Mouse (Mus musculus) C2C12 (cell line): ENCODE data around the gene Arhgap17.

Experiments used
- CTCF ChIP-seq: IDR thresholded peaks from one replicate; pipeline ENCODE4 v1.5.1; 2011; ENCODE audit not compliant: control insufficient read depth, insufficient read depth, insufficient read length
- FOSL1 ChIP-seq: IDR thresholded peaks from one replicate; pipeline ENCODE4 v1.8.0; 2011; ENCODE audit warnings: mild to moderate bottlenecking, low read length; ENCODE audit not compliant: poor library complexity, insufficient read depth, severe bottlenecking
- MAX ChIP-seq: IDR thresholded peaks from one replicate; pipeline ENCODE4 v1.6.1; 2011; ENCODE audit warnings: mild to moderate bottlenecking, control low read depth

- TF ChIP-seq CTCF: no peak
- no peak for TF ChIP-seq MAX
- TF ChIP-seq FOSL1: no peak
Observed at GRCm38 (mm10) chr7:123368778-123369746, 653 bp downstream of the Arhgap17 start.
